Mouse (Mus musculus) thymus, adult 2 months (tissue): ENCODE measurements around the gene Stk4.

ENCODE experiments used
- CTCF ChIP-seq: fragments of 200-500 bp; IDR thresholded peaks from 2 replicates; pipeline ENCODE4 v1.5.1; 2012; ENCODE audit warnings: mild to moderate bottlenecking, control low read depth, low read length, moderate library complexity, borderline replicate concordance; ENCODE audit not compliant: control insufficient read depth, poor library complexity, insufficient read depth; ENCODE audit errors: extremely low read depth
- POLR2A ChIP-seq: fragments of 200-500 bp; IDR thresholded peaks from 2 replicates; pipeline ENCODE4 v1.6.1; 2012; ENCODE audit warnings: mild to moderate bottlenecking, low read length, control low read depth, moderate library complexity; ENCODE audit not compliant: control insufficient read depth, poor library complexity, insufficient read depth; ENCODE audit errors: extremely low read depth

DNA sequence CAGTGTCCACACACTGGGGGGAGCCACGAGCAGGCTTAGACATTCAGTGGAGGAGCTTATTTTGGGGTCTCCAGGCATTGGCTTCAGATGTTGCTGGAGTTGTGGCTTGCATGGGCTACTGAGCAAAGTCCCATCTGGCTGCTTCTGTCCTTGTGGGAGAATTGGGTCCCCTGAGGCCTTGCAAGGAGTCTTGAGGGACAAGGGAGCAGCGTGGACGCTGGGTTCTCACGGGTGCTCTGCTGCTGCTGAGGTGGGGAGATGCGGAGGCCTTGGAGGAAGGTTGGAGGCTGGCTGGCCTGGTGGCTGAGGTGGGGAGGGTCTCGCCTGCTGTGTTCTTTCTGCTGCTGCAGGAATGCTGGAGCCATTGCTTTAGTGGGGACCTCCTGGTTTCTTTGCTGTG is 43.9 kb downstream of the Stk4 start:
- TF ChIP-seq POLR2A (no peak), CTCF (no peak)
